Mouse (Mus musculus) lung, embryonic 14.5 days (tissue): ENCODE measurements at regions not wholly inside any gene's neighbourhood (a gene's known extent, or its start where the extent isn't known, plus 50 kb on each side); places are given as distances from the start of the nearest gene placed in this dataset.

Experiments
- ATAC-seq: fragments of 200-750 bp; cut with Nextera tagmentation; 2 replicates; pipeline ENCODE4 v1.8.0; 2017; ENCODE audit warnings: mild to moderate bottlenecking, moderate TSS enrichment, moderate library complexity; ENCODE audit not compliant: insufficient read depth
- DNase-seq: peaks from one replicate; pipeline ENCODE4 v3.0.0-alpha.2; 2015
- H3K27ac ChIP-seq: fragments of 300-500 bp; sonication (generic); 2 replicates; pipeline ENCODE4 v1.5.1; 2014; ENCODE audit warnings: low read depth, mild to moderate bottlenecking, moderate library complexity
- H3K27me3 ChIP-seq: fragments of 300-500 bp; sonication (generic); 2 replicates; pipeline ENCODE4 v1.6.1; 2014; ENCODE audit warnings: low read length, control low read depth; ENCODE audit not compliant: insufficient read depth
- H3K36me3 ChIP-seq: fragments of 300-500 bp; sonication (generic); 2 replicates; pipeline ENCODE4 v1.6.1; 2014; ENCODE audit warnings: control low read depth; ENCODE audit not compliant: insufficient read depth
- H3K4me1 ChIP-seq: fragments of 300-500 bp; sonication (generic); 2 replicates; pipeline ENCODE4 v1.6.1; 2014; ENCODE audit warnings: antibody characterized with exemption, control low read depth; ENCODE audit not compliant: insufficient read depth
- H3K4me2 ChIP-seq: fragments of 300-500 bp; sonication (generic); 2 replicates; pipeline ENCODE4 v1.6.1; 2014; ENCODE audit warnings: mild to moderate bottlenecking
- H3K4me3 ChIP-seq: fragments of 300-500 bp; sonication (generic); 2 replicates; pipeline ENCODE4 v1.5.1; 2014; ENCODE audit warnings: low read depth, low read length
- H3K9ac ChIP-seq: fragments of 300-500 bp; sonication (generic); 2 replicates; pipeline ENCODE4 v1.6.1; 2014
- H3K9me3 ChIP-seq: fragments of 300-500 bp; sonication (generic); 2 replicates; pipeline ENCODE4 v1.6.1; 2016; ENCODE audit warnings: low read depth, low read length, control low read depth
- CTCF ChIP-seq: IDR thresholded peaks from 2 replicates; pipeline ENCODE4 v1.5.1; 2016; ENCODE audit warnings: antibody characterized with exemption, low read depth
- WGBS: fragments of 180-500 bp; shearing (Covaris S2); extraction: QIAGEN DNeasy Blood & Tissue Kit; methylation state at CpG from one replicate; pipeline ENCODE4 v1.1.7; 2014; 5-methylcytosine and 5-hydroxymethylcytosine counted together

DNA sequence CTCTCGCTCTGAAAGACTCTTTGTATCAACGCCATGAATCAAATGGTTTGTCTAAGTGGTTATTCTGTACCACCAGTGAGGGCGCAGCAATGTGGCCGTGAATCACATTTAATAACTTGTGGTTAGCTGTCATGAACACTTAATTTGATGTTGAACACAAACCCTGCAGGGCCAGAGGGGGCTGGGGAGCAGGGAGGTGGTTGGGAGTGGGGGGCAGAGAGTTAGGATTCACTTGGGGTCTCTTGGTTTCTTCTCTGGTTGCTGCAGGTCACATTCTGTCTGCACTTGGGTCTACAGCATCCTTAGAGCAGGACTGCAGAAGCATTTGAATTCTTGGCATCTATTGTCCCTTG, 117.8 kb upstream of the Satb2 start:
- Histone ChIP-seq H3K27me3 (no peaks in the 10 kb centered on the region), H3K4me3 (no peak overlapping the region), H3K36me3 (no peaks in the 10 kb centered on the region), H3K4me1 (no peaks in the 10 kb centered on the region), H3K9me3 (no peaks in the 10 kb centered on the region), H3K4me2 (no peak overlapping the region), H3K9ac (no peak overlapping the region), H3K27ac (no peak overlapping the region)
- WGBS, result 63% methylated on average over 4 of the region's 4 CpGs
- DNase-seq, result no peak
- ATAC-seq, result no peak; the same call in 1 of the 2 replicates
- no peak for TF ChIP-seq CTCF

GRCm38 (mm10) chr1:57096740-57097139, 118.3 kb upstream of the Satb2 start:
- no peak overlapping the region for H3K4me3 ChIP-seq
- H3K27me3 ChIP-seq, result no peaks in the 10 kb centered on the region
- H3K4me1 ChIP-seq, result no peaks in the 10 kb centered on the region
- WGBS, result 32% methylated on average over 8 of the region's 8 CpGs
- ATAC-seq (peak; percentile 71; the same call in 1 of the 2 replicates), DNase-seq (peak; percentile 50)
- no peak overlapping the region for H3K27ac ChIP-seq
- H3K9ac ChIP-seq, result no peak overlapping the region
- H3K9me3 ChIP-seq, result no peaks in the 10 kb centered on the region
- no peak overlapping the region for H3K4me2 ChIP-seq
- H3K36me3 ChIP-seq, result no peaks in the 10 kb centered on the region
- no peak for TF ChIP-seq CTCF

GRCm38 (mm10) chr1:57100614-57101013, 122.2 kb upstream of the Satb2 start:
- DNase-seq (no peak), ATAC-seq (no peak)
- Histone ChIP-seq H3K9me3 (no peaks in the 10 kb centered on the region), H3K4me1 (no peaks in the 10 kb centered on the region), H3K4me3 (no peak overlapping the region), H3K9ac (no peak overlapping the region), H3K4me2 (no peak overlapping the region), H3K27me3 (no peaks in the 10 kb centered on the region), H3K27ac (no peak overlapping the region), H3K36me3 (no peaks in the 10 kb centered on the region)
- no peak for TF ChIP-seq CTCF
- WGBS, result 67% methylated on average over 2 of the region's 2 CpGs

DNA sequence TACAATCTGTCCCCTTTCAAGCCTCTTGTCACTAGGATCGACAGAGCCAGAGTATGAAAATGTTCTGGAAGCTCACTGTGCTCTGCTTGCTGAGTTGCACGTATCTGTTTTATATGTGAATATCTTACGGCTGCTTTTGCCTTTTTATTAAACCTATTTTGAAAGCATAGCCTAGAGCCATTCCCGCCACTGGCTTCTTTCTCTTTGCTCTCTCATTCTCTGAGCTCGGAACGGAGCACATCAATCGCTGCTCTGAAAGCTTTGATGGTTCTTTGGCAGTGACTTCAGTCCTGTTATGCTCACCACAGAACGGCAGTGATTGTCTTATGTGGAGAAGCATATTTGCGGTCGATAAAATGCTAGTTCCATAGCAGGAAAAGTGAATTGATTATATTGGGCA, 128.9 kb upstream of the Satb2 start:
- H3K27ac ChIP-seq, result no peak overlapping the region
- H3K4me3 ChIP-seq, result no peak overlapping the region
- no peak for TF ChIP-seq CTCF
- H3K4me2 ChIP-seq, result no peak overlapping the region
- H3K9ac ChIP-seq, result no peak overlapping the region
- peak; percentile 65 for DNase-seq
- ATAC-seq, result no peak
- 45% methylated on average over 10 of the region's 10 CpGs for WGBS
- H3K36me3 ChIP-seq, result no peaks in the 10 kb centered on the region
- H3K9me3 ChIP-seq, result no peaks in the 10 kb centered on the region
- no peaks in the 10 kb centered on the region for H3K27me3 ChIP-seq
- H3K4me1 ChIP-seq, result no peaks in the 10 kb centered on the region

GRCm38 (mm10) chr1:57120678-57121077, 142.2 kb upstream of the Satb2 start:
- ATAC-seq (no peak), DNase-seq (no peak)
- H3K9me3 ChIP-seq, result no peaks in the 10 kb centered on the region
- H3K27ac ChIP-seq, result no peak overlapping the region
- no peaks in the 10 kb centered on the region for H3K27me3 ChIP-seq
- no peaks in the 10 kb centered on the region for H3K36me3 ChIP-seq
- no peak overlapping the region for H3K4me3 ChIP-seq
- 77% methylated on average over 2 of the region's 2 CpGs for WGBS
- no peak for TF ChIP-seq CTCF
- H3K4me1 ChIP-seq, result no peaks in the 10 kb centered on the region
- H3K4me2 ChIP-seq, result no peak overlapping the region
- no peak overlapping the region for H3K9ac ChIP-seq

DNA sequence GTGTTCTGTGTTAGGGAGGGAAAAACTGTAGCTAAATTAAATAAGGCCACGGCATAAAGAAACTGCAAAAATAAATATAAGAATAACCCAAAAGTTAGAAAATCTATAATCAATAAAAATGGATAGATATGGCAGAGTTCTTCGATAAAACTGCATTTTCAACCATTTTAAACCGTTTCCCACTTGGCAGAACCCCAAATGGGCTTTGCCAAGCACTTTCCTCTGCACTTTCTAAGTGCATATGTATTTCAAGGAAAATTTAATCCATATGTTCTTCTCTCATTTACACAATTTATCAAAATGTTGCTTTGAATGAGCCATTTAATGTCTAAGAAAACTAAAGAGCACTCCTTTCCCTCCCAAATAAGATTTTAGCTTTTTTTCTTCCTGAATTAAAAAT, 165.7 kb upstream of the Satb2 start:
- no peak overlapping the region for H3K9ac ChIP-seq
- no peaks in the 10 kb centered on the region for H3K36me3 ChIP-seq
- no peaks in the 10 kb centered on the region for H3K27me3 ChIP-seq
- H3K27ac ChIP-seq, result no peak overlapping the region
- TF ChIP-seq CTCF, result no peak
- 69% methylated on average over 3 of the region's 3 CpGs for WGBS
- no peak overlapping the region for H3K4me3 ChIP-seq
- no peaks in the 10 kb centered on the region for H3K9me3 ChIP-seq
- DNase-seq (no peak), ATAC-seq (no peak)
- H3K4me2 ChIP-seq, result no peak overlapping the region
- no peaks in the 10 kb centered on the region for H3K4me1 ChIP-seq

DNA sequence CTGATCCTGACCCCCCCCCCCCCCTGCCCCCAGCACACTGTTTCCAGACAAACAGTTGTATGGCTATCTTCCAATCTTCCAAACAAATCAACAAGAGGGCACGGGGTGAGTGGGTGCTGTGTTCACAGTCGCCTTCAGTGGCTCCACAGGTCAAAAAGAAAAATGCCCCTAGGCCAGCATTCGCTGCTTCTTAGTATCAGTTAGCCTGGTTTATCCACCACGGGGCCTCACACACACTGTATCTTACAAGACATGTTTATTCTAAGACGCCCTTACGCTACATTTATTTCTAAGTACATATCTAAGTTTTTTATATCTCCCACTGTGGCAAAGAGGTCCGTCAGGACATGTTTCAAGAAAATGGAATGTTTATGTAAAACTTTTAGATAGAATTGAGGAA, 177.4 kb upstream of the Satb2 start:
- TF ChIP-seq CTCF, result no peak
- WGBS, result 43% methylated on average over 7 of the region's 7 CpGs
- no peak overlapping the region for H3K4me3 ChIP-seq
- peak; percentile 67 for DNase-seq
- ATAC-seq, result peak; percentile 78
- H3K4me2 ChIP-seq, result no peak overlapping the region
- H3K27ac ChIP-seq, result no peak overlapping the region
- H3K27me3 ChIP-seq, result no peaks in the 10 kb centered on the region
- no peaks in the 10 kb centered on the region for H3K4me1 ChIP-seq
- H3K9me3 ChIP-seq, result no peaks in the 10 kb centered on the region
- no peaks in the 10 kb centered on the region for H3K36me3 ChIP-seq
- H3K9ac ChIP-seq, result no peak overlapping the region

DNA sequence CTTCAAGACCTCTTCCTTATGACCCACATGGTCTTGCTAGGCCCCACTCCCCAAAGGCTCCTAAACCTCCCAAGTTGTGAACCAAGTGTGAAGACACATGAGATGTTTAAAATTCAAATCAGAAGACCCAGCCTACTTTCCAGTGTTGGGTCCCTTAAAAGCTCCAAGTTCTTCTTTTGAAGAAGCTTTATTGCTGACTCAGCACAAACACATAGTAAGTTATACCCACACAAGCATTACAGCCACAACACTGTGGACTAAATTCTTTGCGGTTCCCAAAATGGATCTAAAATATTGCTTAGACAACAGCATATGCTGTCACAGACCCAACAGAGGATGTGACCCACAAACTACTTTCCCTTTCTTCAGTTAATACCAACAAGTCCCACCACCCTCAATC, 186.0 kb upstream of the Satb2 start:
- DNase-seq (no peak), ATAC-seq (no peak)
- Histone ChIP-seq H3K27me3 (no peaks in the 10 kb centered on the region), H3K9me3 (no peaks in the 10 kb centered on the region), H3K4me2 (no peak overlapping the region), H3K4me3 (no peak overlapping the region), H3K9ac (no peak overlapping the region), H3K27ac (no peak overlapping the region), H3K36me3 (no peaks in the 10 kb centered on the region), H3K4me1 (no peaks in the 10 kb centered on the region)
- 96% methylated on average over 1 of the region's 1 CpGs for WGBS
- no peak for TF ChIP-seq CTCF
